Mouse (Mus musculus) embryonic facial prominence, embryonic 15.5 days (tissue): ENCODE results near the gene Wipf3. TPM values are rescaled to one million over a fixed set of nuclear protein-coding genes. Genes with fewer than 3 reads are reported as not detected.

Experiments
- ATAC-seq: fragments of 200-750 bp; cut with Nextera tagmentation; 2 replicates; pipeline ENCODE4 v1.8.0; 2017; ENCODE audit warnings: low read depth, moderate TSS enrichment; ENCODE audit not compliant: insufficient number of reproducible peaks, low FRiP score, low TSS enrichment
- H3K27ac ChIP-seq: fragments of 300-500 bp; sonication (generic); replicated peaks from 2 replicates; pipeline ENCODE4 v1.5.1; 2015; ENCODE audit warnings: mild to moderate bottlenecking, inconsistent platforms
- H3K27me3 ChIP-seq: fragments of 300-500 bp; sonication (generic); 2 replicates; pipeline ENCODE4 v1.6.1; 2015; ENCODE audit warnings: inconsistent platforms
- H3K36me3 ChIP-seq: fragments of 300-500 bp; sonication (generic); 2 replicates; pipeline ENCODE4 v1.6.1; 2015; ENCODE audit warnings: mild to moderate bottlenecking, inconsistent platforms
- H3K4me1 ChIP-seq: fragments of 300-500 bp; sonication (generic); 2 replicates; pipeline ENCODE4 v1.6.1; 2015; ENCODE audit warnings: inconsistent platforms
- H3K4me2 ChIP-seq: fragments of 300-500 bp; sonication (generic); replicated peaks from 2 replicates; pipeline ENCODE4 v1.6.1; 2015; ENCODE audit warnings: mild to moderate bottlenecking, inconsistent platforms
- H3K4me3 ChIP-seq: fragments of 300-500 bp; sonication (generic); replicated peaks from 2 replicates; pipeline ENCODE4 v1.5.1; 2015; ENCODE audit warnings: mild to moderate bottlenecking, inconsistent platforms
- H3K9ac ChIP-seq: fragments of 300-500 bp; sonication (generic); 2 replicates; pipeline ENCODE4 v1.6.1; 2015; ENCODE audit warnings: inconsistent platforms
- H3K9me3 ChIP-seq: fragments of 300-500 bp; sonication (generic); replicated peaks from 2 replicates; pipeline ENCODE4 v1.6.1; 2016; ENCODE audit warnings: inconsistent platforms
- WGBS: fragments of 180-500 bp; shearing (Covaris S2); methylation state at CpG from one replicate; pipeline ENCODE4 v1.1.7; 2015; 5-methylcytosine and 5-hydroxymethylcytosine counted together
- polyA plus RNA-seq: library from polyadenylated mRNA; unstranded; fragments of >200 nt; fragmentation: Nextera tagmentation; extraction: Ambion mirVana; gene quantifications from 2 replicates; pipeline ENCODE4 v1.2.1, GENCODE M21; 2015

The Wipf3 gene
- polyA plus RNA-seq, 1 experiment from 2014 or later: 1.2 TPM

DNA sequence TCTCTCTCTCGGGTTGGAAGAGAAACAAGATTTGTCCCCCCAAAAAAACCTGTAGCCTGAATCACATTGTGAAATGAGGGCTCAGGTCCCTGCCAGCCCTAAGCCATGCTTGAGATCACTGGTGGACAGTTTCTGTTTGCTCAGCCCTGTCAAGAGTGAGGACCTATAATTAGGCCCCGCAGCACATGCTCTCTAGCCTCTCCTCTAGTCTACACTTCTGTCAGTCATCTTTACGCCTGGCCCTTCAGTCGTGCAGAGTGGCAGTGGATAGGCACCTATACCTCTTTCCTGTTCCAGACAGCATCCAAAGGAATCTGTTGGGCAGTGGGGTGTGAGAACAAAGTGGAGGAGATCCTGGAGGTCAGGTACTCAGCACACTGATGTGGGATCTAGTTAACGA lies 78.4 kb downstream of the Wipf3 start:
- 52% methylated on average over 5 of the region's 5 CpGs for WGBS
- Histone ChIP-seq H3K36me3 (no peaks in the 10 kb centered on the region), H3K9ac (no peak overlapping the region), H3K9me3 (no peaks in the 10 kb centered on the region), H3K4me2 (no peak overlapping the region), H3K4me3 (no peak overlapping the region), H3K27me3 (no peaks in the 10 kb centered on the region; the same call in 1 of the 2 replicates), H3K4me1 (0 out of 2 replicates have a peak, but pooled peaks cover 13% of the 10 kb centered on the region), H3K27ac (no peak overlapping the region)
- no peak for ATAC-seq

DNA sequence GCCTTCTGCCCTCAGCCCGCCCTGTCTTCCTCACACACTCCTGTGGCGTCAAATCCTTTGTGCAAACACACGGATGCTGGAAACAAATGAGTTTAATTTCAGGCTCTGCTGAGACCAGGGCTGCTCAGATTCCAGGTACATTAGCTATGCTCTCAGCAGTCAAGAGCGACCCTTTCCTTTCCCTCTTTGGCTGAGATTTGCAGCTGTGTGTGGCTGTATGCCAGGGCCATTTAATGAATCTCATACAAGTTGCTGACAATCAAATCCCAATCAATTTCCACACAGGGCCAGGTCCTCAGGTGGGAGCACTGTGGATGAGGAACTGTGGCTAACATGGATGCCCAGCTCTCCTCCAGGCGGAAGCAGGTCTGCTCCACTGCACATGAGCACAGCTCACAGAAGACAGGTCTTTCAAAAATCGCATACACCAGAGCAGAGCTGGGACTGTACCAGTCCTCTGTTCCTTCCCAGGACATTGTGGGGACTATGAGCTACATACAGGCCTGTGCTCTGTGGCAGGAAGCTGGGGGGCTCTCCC lies 78.9 kb downstream of the Wipf3 start:
- Histone ChIP-seq H3K36me3 (no peaks in the 10 kb centered on the region), H3K4me3 (no peak overlapping the region), H3K9ac (no peak overlapping the region), H3K27ac (no peak overlapping the region), H3K9me3 (no peaks in the 10 kb centered on the region), H3K4me2 (no peak overlapping the region), H3K4me1 (0 out of 2 replicates have a peak, but pooled peaks cover 13% of the 10 kb centered on the region), H3K27me3 (no peaks in the 10 kb centered on the region; the same call in 1 of the 2 replicates)
- no peak for ATAC-seq
- WGBS: 38% methylated on average over 6 of the region's 6 CpGs

DNA sequence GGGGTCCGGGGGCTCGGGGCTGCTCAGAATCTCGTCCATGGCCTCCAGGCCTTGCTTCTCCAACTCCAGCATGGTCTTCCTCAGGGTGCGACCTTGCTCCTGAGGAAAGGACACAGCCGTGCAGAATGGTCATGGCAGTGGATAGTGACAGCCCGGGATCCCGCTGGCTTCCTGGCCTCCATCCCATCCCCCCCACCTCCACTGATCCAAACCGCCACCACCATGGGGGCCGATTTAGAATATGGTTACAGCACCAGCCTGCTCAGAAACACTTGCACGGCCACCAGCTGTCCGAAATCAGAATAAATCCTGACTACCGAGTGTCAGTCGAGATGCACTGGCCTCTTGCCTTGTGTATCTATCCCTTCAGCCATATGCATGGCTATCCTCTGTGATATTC lies 79.9 kb downstream of the Wipf3 start:
- Histone ChIP-seq H3K9me3 (no peaks in the 10 kb centered on the region), H3K4me3 (no peak overlapping the region), H3K27ac (no peak overlapping the region), H3K27me3 (no peaks in the 10 kb centered on the region; the same call in 1 of the 2 replicates), H3K36me3 (no peaks in the 10 kb centered on the region), H3K4me2 (no peak overlapping the region), H3K9ac (no peak overlapping the region), H3K4me1 (0 out of 2 replicates have a peak, but pooled peaks cover 13% of the 10 kb centered on the region)
- ATAC-seq: no peak
- WGBS: 89% methylated on average over 13 of the region's 13 CpGs

DNA sequence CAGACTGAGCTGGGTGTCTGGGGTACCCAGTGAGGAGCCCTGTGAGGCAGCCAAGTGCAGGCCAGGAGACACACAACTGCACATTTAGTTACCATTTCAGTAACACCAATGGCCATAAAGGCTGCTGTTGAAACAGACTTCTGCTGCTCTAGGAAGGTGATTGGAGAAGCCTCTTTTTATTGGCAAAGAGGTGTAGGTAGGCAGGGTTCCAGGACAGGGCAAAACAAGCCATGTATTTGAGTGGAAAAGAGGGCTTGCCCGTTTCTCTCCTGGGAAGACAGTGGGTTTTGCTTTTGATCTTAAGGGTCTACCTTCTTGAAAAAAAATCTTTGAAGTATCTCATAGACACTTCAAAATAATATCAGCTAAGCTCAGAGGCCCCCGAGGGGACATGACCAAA lies 82.9 kb downstream of the Wipf3 start:
- Histone ChIP-seq H3K27me3 (no peaks in the 10 kb centered on the region; the same call in 1 of the 2 replicates), H3K4me3 (no peak overlapping the region), H3K9ac (no peak overlapping the region), H3K4me1 (0 out of 2 replicates have a peak, but pooled peaks cover 13% of the 10 kb centered on the region), H3K4me2 (no peak overlapping the region), H3K27ac (no peak overlapping the region), H3K36me3 (no peaks in the 10 kb centered on the region), H3K9me3 (no peaks in the 10 kb centered on the region)
- 59% methylated on average over 2 of the region's 2 CpGs for WGBS
- ATAC-seq: no peak

DNA sequence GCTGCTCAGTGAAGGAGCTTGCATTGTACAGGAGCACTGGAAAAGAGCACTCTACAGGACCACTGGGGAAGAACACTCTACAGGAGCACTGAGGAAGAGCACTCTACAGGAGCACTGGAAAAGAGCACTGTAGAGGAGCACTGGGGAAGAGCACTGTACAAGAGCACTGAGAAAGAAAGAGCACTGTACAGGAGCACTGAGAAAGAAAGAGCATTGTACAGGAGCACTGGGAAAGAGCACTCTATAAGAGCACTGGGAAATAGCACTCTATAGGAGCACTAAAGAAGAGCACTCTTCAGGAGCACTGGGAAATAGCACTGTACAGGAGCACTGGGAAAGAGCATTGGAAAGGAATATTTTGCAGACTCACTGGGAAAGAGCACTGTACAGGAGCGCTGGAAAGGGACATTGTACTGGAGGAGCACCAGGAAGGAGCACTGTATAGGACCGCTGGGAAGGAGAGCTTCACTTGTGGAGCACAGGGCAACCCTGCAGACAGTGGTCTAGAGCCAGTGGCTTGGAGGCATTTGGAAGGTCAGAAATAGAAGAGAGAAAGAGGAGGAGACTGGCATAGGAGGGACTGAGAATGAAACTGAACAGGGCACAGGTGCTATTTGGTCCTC lies 87.2 kb downstream of the Wipf3 start:
- no peak for ATAC-seq
- no peak overlapping the region for H3K4me3 ChIP-seq
- no peaks in the 10 kb centered on the region for H3K4me1 ChIP-seq
- no peak overlapping the region for H3K27ac ChIP-seq
- H3K27me3 ChIP-seq: no peaks in the 10 kb centered on the region
- H3K36me3 ChIP-seq: no peaks in the 10 kb centered on the region
- no peaks in the 10 kb centered on the region for H3K9me3 ChIP-seq
- no peak overlapping the region for H3K9ac ChIP-seq
- WGBS: 85% methylated on average over 2 of the region's 2 CpGs
- H3K4me2 ChIP-seq: no peak overlapping the region

DNA sequence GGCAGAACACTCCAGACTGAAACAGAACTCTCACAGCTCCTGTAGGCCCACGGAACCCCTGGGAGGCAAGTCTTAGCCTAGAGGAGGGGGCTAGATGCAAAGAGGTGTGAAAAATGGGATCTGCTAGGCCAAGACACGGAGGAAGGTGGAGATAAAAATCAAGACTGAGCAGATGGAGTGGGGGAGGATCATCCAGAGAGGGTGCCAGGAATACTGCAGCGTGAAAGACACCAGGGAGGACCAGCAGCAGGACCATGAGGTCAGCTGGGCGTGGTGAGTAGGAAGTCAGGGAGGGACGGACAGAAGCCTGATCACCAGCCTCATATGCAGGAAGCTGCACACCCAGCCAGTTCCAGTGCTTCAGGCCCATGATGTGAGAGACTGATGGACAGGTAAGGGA lies 89.4 kb downstream of the Wipf3 start:
- H3K9me3 ChIP-seq: no peaks in the 10 kb centered on the region
- H3K4me2 ChIP-seq: no peak overlapping the region
- H3K27me3 ChIP-seq: no peaks in the 10 kb centered on the region
- no peak overlapping the region for H3K4me3 ChIP-seq
- H3K4me1 ChIP-seq: no peaks in the 10 kb centered on the region
- no peak overlapping the region for H3K9ac ChIP-seq
- no peaks in the 10 kb centered on the region for H3K36me3 ChIP-seq
- no peak for ATAC-seq
- WGBS: 59% methylated on average over 5 of the region's 5 CpGs
- no peak overlapping the region for H3K27ac ChIP-seq

DNA sequence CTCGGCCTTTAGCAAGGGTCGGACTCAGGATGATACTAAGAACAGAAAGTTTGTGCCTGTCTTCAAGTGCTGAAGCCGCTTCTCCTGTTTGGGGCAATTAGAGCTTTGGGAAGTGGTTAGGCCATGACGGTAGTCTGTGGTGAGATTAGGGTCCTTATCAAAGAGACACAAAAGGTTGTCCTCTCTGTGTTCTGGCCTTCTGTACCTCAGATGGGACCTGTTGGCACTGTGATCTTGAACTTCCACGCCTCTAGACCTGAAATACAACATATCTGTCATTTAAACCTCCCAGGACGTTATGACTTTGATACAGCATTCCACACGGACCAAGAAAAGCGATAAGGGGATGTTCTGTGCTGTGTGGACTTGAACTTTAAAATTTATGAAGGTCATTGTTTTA lies 99.3 kb downstream of the Wipf3 start:
- H3K9ac ChIP-seq: no peak overlapping the region
- no peaks in the 10 kb centered on the region for H3K36me3 ChIP-seq
- 89% methylated on average over 8 of the region's 8 CpGs for WGBS

DNA sequence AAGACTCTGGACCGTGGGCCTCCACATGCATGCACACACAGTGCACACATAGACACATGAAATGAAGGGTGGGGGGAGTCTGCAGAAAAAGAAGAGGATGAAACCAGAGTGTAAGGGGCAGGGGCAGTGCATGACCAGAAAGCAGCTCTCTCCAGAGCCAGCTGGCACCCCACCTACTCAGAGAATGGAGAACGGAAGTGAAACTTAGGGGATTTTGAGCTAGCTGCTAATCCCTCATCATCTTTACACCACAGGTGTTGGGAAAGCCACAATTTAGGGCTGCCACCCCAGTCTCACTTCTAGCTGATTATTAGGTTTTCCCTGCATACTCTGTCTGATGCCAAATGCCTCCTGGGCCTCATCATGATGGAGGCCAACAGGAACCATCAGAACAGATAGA lies 100.8 kb downstream of the Wipf3 start:
- 80% methylated on average over 2 of the region's 2 CpGs for WGBS
- Histone ChIP-seq H3K9ac (no peak overlapping the region), H3K27me3 (no peaks in the 10 kb centered on the region), H3K4me1 (peaks cover 6% of the 10 kb centered on the region; the same call in 1 of the 2 replicates), H3K4me2 (no peak overlapping the region), H3K4me3 (no peak overlapping the region), H3K36me3 (no peaks in the 10 kb centered on the region), H3K27ac (no peak overlapping the region), H3K9me3 (no peaks in the 10 kb centered on the region)
- no peak for ATAC-seq

More for the DNA sequence above, 99.3 kb downstream of the Wipf3 start:
- Histone ChIP-seq H3K4me3 (no peak overlapping the region), H3K4me1 (peaks cover 6% of the 10 kb centered on the region; the same call in 1 of the 2 replicates), H3K4me2 (no peak overlapping the region), H3K27me3 (no peaks in the 10 kb centered on the region), H3K27ac (no peak overlapping the region), H3K9me3 (no peaks in the 10 kb centered on the region)
- ATAC-seq: no peak

DNA sequence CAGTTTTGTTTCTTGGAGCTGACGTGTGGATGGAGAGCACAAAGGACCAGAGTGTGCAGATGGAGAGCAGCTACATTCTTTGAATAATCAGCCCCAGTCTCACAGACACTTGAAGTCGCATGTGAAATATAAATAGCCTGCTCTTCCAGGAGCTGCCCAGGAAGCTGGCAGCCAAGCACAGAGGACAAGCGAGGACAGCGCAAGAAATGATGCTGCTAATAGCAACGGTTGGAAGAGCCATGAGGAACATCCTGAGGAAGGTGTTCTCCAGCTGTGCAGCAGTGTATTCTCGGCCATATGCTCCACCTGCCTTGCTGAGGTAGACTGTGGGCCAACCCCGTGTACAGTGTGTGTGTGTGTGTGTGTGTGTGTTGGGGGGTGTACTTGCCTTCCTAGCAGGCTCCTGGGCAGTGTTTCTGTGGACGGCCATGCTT lies 101.7 kb downstream of the Wipf3 start:
- Histone ChIP-seq H3K27me3 (no peaks in the 10 kb centered on the region), H3K4me2 (no peak overlapping the region), H3K9me3 (no peaks in the 10 kb centered on the region), H3K36me3 (no peaks in the 10 kb centered on the region), H3K4me3 (no peak overlapping the region), H3K9ac (no peak overlapping the region), H3K27ac (no peak overlapping the region), H3K4me1 (peaks cover 6% of the 10 kb centered on the region; the same call in 1 of the 2 replicates)
- WGBS: 39% methylated on average over 8 of the region's 8 CpGs
- ATAC-seq: no peak

DNA sequence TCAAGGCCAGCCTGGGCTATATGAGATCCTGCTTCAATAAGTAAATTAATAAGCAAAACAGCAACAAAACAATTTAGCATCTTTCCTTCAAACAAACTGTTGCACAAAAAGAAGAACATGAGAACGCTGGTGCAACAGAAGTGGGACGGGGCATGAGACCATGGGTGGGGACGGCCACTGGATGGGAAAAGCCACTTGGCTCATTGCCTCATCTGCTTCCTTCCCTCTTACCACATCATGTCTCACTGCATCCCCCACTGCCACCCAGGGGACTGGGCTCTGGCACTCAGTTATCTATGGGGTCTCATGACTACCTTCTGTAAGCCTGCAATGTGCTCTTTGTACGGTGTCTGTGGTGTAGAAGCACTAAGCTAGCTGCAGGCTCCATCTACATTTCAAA lies 106.1 kb downstream of the Wipf3 start:
- ATAC-seq: no peak
- Histone ChIP-seq H3K4me3 (no peak overlapping the region), H3K36me3 (no peaks in the 10 kb centered on the region), H3K9ac (no peak overlapping the region), H3K9me3 (no peaks in the 10 kb centered on the region), H3K4me1 (peaks cover 11% of the 10 kb centered on the region; the same call in 1 of the 2 replicates), H3K4me2 (no peak overlapping the region), H3K27ac (no peak overlapping the region), H3K27me3 (no peaks in the 10 kb centered on the region)
- WGBS: 84% methylated on average over 4 of the region's 4 CpGs

DNA sequence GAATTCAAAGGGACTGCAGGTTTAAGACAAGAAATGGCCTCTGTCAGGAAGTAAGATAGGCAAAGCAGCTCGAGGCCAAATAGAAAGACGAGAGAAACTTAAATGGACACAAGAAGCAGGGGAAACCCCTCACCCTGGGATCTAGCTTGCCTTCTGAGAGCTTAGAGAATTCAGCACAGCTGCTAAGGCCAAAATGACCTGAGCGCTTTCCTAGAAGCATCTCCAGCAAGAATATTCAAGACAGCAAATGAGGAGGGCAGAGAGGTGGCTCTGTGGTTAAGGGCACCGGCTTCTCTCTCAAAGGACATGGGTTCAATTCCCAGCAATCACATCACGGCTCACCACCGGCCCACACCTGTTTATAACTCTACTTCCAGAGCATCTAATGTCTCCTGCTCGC lies 107.7 kb downstream of the Wipf3 start:
- H3K27me3 ChIP-seq: no peaks in the 10 kb centered on the region
- ATAC-seq: no peak
- H3K4me3 ChIP-seq: no peak overlapping the region
- WGBS: 71% methylated on average over 7 of the region's 7 CpGs
- H3K9me3 ChIP-seq: no peaks in the 10 kb centered on the region
- H3K27ac ChIP-seq: no peak overlapping the region
- H3K4me2 ChIP-seq: no peak overlapping the region
- no peaks in the 10 kb centered on the region for H3K36me3 ChIP-seq
- 0 out of 2 replicates have a peak, but pooled peaks cover 5% of the 10 kb centered on the region for H3K4me1 ChIP-seq
- no peak overlapping the region for H3K9ac ChIP-seq

DNA sequence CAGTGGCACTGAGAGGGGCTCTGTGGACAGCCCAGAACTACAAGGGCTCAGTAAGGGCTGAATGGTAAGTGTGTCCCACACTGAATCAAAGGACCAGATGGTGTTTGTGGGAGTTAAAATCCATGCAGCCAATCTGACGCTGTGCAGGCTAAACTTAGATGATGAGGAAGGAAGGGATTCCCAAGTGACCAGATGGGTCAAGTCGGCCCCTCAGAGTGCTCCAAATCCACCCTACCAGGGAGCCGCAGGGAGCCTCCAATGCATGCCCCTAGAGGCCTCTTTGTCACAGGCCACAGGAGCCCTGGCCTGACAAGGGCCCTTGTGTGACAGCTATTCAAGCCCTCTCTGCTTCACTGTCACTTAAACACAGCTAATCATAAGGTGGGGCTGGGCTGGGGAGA lies 109.4 kb downstream of the Wipf3 start:
- Histone ChIP-seq H3K4me2 (no peak overlapping the region), H3K9me3 (no peaks in the 10 kb centered on the region), H3K36me3 (no peaks in the 10 kb centered on the region), H3K27ac (no peak overlapping the region), H3K9ac (no peak overlapping the region), H3K27me3 (no peaks in the 10 kb centered on the region), H3K4me1 (0 out of 2 replicates have a peak, but pooled peaks cover 5% of the 10 kb centered on the region), H3K4me3 (no peak overlapping the region)
- 24% methylated on average over 3 of the region's 3 CpGs for WGBS
- no peak for ATAC-seq
